ENCODE assay signal across 7 mouse cellular contexts in genomic region chr5:53212087-53212781, GRCm38 (mm10). TPM values are rescaled to one million over a fixed set of nuclear protein-coding genes. Genes with fewer than 3 reads are reported as not detected.
DNase-seq lines count a peak whose midpoint lies in the region; ATAC-seq and TF ChIP-seq lines count a peak whose summit lies in the region.

No protein-coding gene starts in this region.

- no peak for TF ChIP-seq CTCF in lung, embryonic 14.5 days (IDR thresholded peaks at IDR 0.05; ENCODE audit: low read depth)
- no peak for TF ChIP-seq CTCF in small intestine, adult 2 months (IDR thresholded peaks at IDR 0.05; ENCODE audit: extremely low read depth, insufficient read length, insufficient replicate concordance, low read depth, low read length)

- H3K9ac ChIP-seq in lung, embryonic 14.5 days = peak overlapping the region; percentile 63

- H3K4me2 ChIP-seq in lung, embryonic 14.5 days = peak overlapping the region; percentile 94

- H3K9me3 ChIP-seq in lung, embryonic 14.5 days (ENCODE audit: low read depth, low read length) = no peaks in the 10 kb centered on the region
- no peaks in the 10 kb centered on the region for H3K9me3 ChIP-seq in forebrain, embryonic 10.5 days
- H3K9me3 ChIP-seq in limb, embryonic 10.5 days (replicated peaks) = no peaks in the 10 kb centered on the region

- WGBS in lung, embryonic 14.5 days = 14% methylated on average over 20 of the region's 20 CpGs
- WGBS in forebrain, embryonic 10.5 days = 23% methylated on average over 20 of the region's 20 CpGs
- 23% methylated on average over 20 of the region's 20 CpGs for WGBS in limb, embryonic 10.5 days
- 8% methylated on average over 20 of the region's 20 CpGs for WGBS in small intestine, adult 2 months

- peak overlapping the region; percentile 66 for H3K4me3 ChIP-seq in lung, embryonic 14.5 days (ENCODE audit: low read depth, low read length)
- peak overlapping the region; percentile 75 for H3K4me3 ChIP-seq in forebrain, embryonic 10.5 days
- H3K4me3 ChIP-seq in limb, embryonic 10.5 days = peak overlapping the region; percentile 72
- peak overlapping the region; percentile 92 for H3K4me3 ChIP-seq in small intestine, adult 2 months (ENCODE audit: low read depth, low read length)

- DNase-seq in lung, embryonic 14.5 days = peak; percentile 43
- DNase-seq in lung, postnatal 25 days (ENCODE audit: low spot score) = no peak
- peak; percentile 23 for DNase-seq in forebrain, embryonic 10.5 days (ENCODE audit: extremely low spot score, low spot score)
- DNase-seq in limb, embryonic 10.5 days (ENCODE audit: low spot score) = no peak
- no peak for DNase-seq in thymus, postnatal 0 days (ENCODE audit: low spot score)
- no peak for DNase-seq in spleen, postnatal 36 days (ENCODE audit: low spot score in 2 of 2)

- H3K27me3 ChIP-seq in lung, embryonic 14.5 days (ENCODE audit: insufficient read depth, low read length) = peaks cover 17% of the 10 kb centered on the region
- H3K27me3 ChIP-seq in forebrain, embryonic 10.5 days (ENCODE audit: poor library complexity, severe bottlenecking) = peaks cover 71% of the 10 kb centered on the region
- peaks cover 73% of the 10 kb centered on the region for H3K27me3 ChIP-seq in limb, embryonic 10.5 days (ENCODE audit: low read depth, poor library complexity, severe bottlenecking)
- 0 out of 2 replicates have a peak, but pooled peaks cover 6% of the 10 kb centered on the region for H3K27me3 ChIP-seq in small intestine, adult 2 months (ENCODE audit: control insufficient read depth, insufficient read depth, low read length)

- no peak for TF ChIP-seq POLR2A in small intestine, adult 2 months (IDR thresholded peaks at IDR 0.05; ENCODE audit: low read depth, low read length)

- H3K36me3 ChIP-seq in lung, embryonic 14.5 days (ENCODE audit: insufficient read depth) = no peaks in the 10 kb centered on the region
- H3K36me3 ChIP-seq in forebrain, embryonic 10.5 days (replicated peaks) = no peaks in the 10 kb centered on the region
- no peaks in the 10 kb centered on the region for H3K36me3 ChIP-seq in limb, embryonic 10.5 days
- H3K36me3 ChIP-seq in small intestine, adult 2 months (ENCODE audit: control insufficient read depth, insufficient read depth, low read length) = no peaks in the 10 kb centered on the region

- ATAC-seq in lung, embryonic 14.5 days (ENCODE audit: insufficient read depth) = no peak

- H3K4me1 ChIP-seq in lung, embryonic 14.5 days (ENCODE audit: insufficient read depth) = no peaks in the 10 kb centered on the region
- peaks cover 37% of the 10 kb centered on the region for H3K4me1 ChIP-seq in forebrain, embryonic 10.5 days
- peaks cover 17% of the 10 kb centered on the region for H3K4me1 ChIP-seq in limb, embryonic 10.5 days
- peaks cover 10% of the 10 kb centered on the region; the same call in 1 of the 2 replicates for H3K4me1 ChIP-seq in small intestine, adult 2 months (ENCODE audit: control insufficient read depth, insufficient read depth, insufficient read length, low read length)

- no peak overlapping the region for H3K27ac ChIP-seq in lung, embryonic 14.5 days (ENCODE audit: low read depth)
- H3K27ac ChIP-seq in forebrain, embryonic 10.5 days = peak overlapping the region; percentile 88
- H3K27ac ChIP-seq in limb, embryonic 10.5 days = peak overlapping the region; percentile 81; the same call in 1 of the 2 replicates
- H3K27ac ChIP-seq in small intestine, adult 2 months (ENCODE audit: insufficient read depth, low read depth, low read length) = peak overlapping the region; percentile 68

RNA-seq across cellular contexts. Expression of gene Sel1l3, which starts 1.5 kb away (rescaled TPM):
- 6.8 and 6.9 TPM in 2 replicates for polyA plus RNA-seq in lung, embryonic 14.5 days (2014; fragmentation: Nextera tagmentation; extraction: Ambion mirVana)
- polyA plus RNA-seq in forebrain, embryonic 10.5 days (2016; fragmentation: Nextera tagmentation; extraction: Ambion mirVana) = 1.9 and 3.3 TPM in 2 replicates
- polyA plus RNA-seq in limb, embryonic 10.5 days (2016; fragmentation: Nextera tagmentation; extraction: Ambion mirVana) = 0.68 and 1.2 TPM in 2 replicates
- polyA plus RNA-seq in small intestine, adult 2 months (2012; rRNA removed) = 15.0 and 35.1 TPM in 2 replicates
- polyA plus RNA-seq in thymus, postnatal 0 days (2015; fragmentation: Nextera tagmentation; extraction: Ambion mirVana) = 0.41 and 0.55 TPM in 2 replicates

RNA-seq across cellular contexts. Expression of gene Smim20, which starts 54.6 kb away (rescaled TPM):
- polyA plus RNA-seq in lung, embryonic 14.5 days (2014; fragmentation: Nextera tagmentation; extraction: Ambion mirVana) = 93.7 and 98.3 TPM in 2 replicates
- 68.0 and 72.6 TPM in 2 replicates for polyA plus RNA-seq in forebrain, embryonic 10.5 days (2016; fragmentation: Nextera tagmentation; extraction: Ambion mirVana)
- 59.0 and 62.6 TPM in 2 replicates for polyA plus RNA-seq in limb, embryonic 10.5 days (2016; fragmentation: Nextera tagmentation; extraction: Ambion mirVana)
- 26.3 and 45.9 TPM in 2 replicates for polyA plus RNA-seq in small intestine, adult 2 months (2012; rRNA removed)
- 102 and 104 TPM in 2 replicates for polyA plus RNA-seq in thymus, postnatal 0 days (2015; fragmentation: Nextera tagmentation; extraction: Ambion mirVana)

Comparison
In these comparisons a context has a peak if more than half of its experiments do, and no peak if none do; other contexts are left out.
1. DNase-seq: peak in lung, embryonic 14.5 days (single experiment) and forebrain, embryonic 10.5 days (single experiment); none in lung, postnatal 25 days (single experiment), limb, embryonic 10.5 days (single experiment), thymus, postnatal 0 days (single experiment) and spleen, postnatal 36 days (0 of 2).
2. Peak in every context shown above with its lines, with median percentiles within 50 percentile points of each other: H3K4me3 ChIP-seq.